Mouse (Mus musculus) liver, embryonic 14.5 days (tissue): Measurements from ENCODE around the gene Nlrp4f.

Experiments
- CTCF ChIP-seq: IDR thresholded peaks from 2 replicates; pipeline ENCODE4 v1.5.1; 2016; ENCODE audit warnings: antibody characterized with exemption, low read depth, control low read depth
- EP300 ChIP-seq: IDR thresholded peaks from 2 replicates; pipeline ENCODE4 v1.6.1; 2016; ENCODE audit warnings: antibody characterized with exemption, low read depth

GRCm38 (mm10) chr13:65176472-65177091 lies 29.2 kb downstream of the Nlrp4f start:
- TF ChIP-seq EP300 (no peak), CTCF (no peak)
